Mouse (Mus musculus): ENCODE data around the gene Gpr37. TPM values are rescaled to one million over a fixed set of nuclear protein-coding genes. Genes with fewer than 3 reads are reported as not detected.

Gpr37 gene
- polyA plus RNA-seq, 1 experiment from 2014 or later, result 0.38 TPM

DNA sequence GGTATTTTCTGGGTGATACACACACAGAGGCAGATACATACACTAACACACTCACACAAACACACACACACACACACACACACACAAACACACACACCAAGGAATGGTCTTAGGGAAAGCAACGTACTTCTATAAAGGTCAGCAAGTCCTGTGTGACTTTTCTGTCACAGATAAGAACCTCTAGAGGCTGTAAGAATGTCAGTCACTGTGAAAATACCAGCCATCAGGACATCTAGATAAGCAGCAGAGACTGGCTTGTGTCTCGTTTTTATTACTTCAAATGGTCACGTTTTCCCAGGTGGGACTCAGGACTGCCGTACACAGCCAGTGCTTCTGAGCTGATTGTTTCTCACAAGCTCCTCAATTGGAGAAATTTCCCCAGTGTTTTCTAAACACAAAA, 20.4 kb downstream of the Gpr37 start:
- no peak for TF ChIP-seq CTCF (IDR thresholded peaks at IDR 0.05; ENCODE audit: low read depth)
- no peak for ATAC-seq
- H3K36me3 ChIP-seq (ENCODE audit: control insufficient read depth, insufficient read depth), result no peaks in the 10 kb centered on the region
- WGBS, result 21% methylated on average over 4 of the region's 4 CpGs
- no peaks in the 10 kb centered on the region for H3K9me3 ChIP-seq (ENCODE audit: control insufficient read depth)
- H3K27ac ChIP-seq (ENCODE audit: low read depth, low read length), result no peak overlapping the region
- no peak overlapping the region for H3K4me3 ChIP-seq (ENCODE audit: low read depth, low read length)
- no peaks in the 10 kb centered on the region for H3K27me3 ChIP-seq (replicated peaks; ENCODE audit: control insufficient read depth, insufficient read depth, low read length)
- no peaks in the 10 kb centered on the region for H3K4me1 ChIP-seq (replicated peaks; ENCODE audit: control insufficient read depth, insufficient read depth, low read length)
- no peak overlapping the region for H3K4me2 ChIP-seq (replicated peaks; ENCODE audit: low read depth)
- H3K9ac ChIP-seq (ENCODE audit: low read depth, low read length), result no peak overlapping the region

DNA sequence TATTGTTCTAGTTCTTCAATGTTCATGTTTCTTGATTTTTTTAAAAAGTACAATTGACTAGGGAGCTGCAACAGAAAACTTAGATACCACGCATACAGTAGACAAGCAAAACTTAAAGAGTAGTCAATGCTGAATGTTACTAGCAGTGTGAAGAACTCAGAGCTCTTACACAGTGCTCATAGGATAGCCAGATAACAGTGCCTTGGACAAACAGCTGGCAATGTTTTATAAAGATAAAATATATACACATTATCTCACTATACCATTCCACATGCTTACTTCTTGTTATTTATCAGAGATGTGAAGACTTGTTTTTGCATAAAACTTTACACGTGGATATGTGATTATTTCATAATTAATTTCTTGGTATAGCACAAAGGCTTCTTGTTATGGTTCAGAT, 26.6 kb downstream of the Gpr37 start:
- Histone ChIP-seq H3K9ac (ENCODE audit: low read depth, low read length) (no peak overlapping the region), H3K36me3 (ENCODE audit: control insufficient read depth, insufficient read depth) (no peaks in the 10 kb centered on the region), H3K9me3 (ENCODE audit: control insufficient read depth) (no peaks in the 10 kb centered on the region), H3K27ac (ENCODE audit: low read depth, low read length) (no peak overlapping the region), H3K4me3 (ENCODE audit: low read depth, low read length) (no peak overlapping the region), H3K4me2 (replicated peaks; ENCODE audit: low read depth) (no peak overlapping the region), H3K4me1 (replicated peaks; ENCODE audit: control insufficient read depth, insufficient read depth, low read length) (no peaks in the 10 kb centered on the region), H3K27me3 (replicated peaks; ENCODE audit: control insufficient read depth, insufficient read depth, low read length) (no peaks in the 10 kb centered on the region)
- TF ChIP-seq CTCF (IDR thresholded peaks at IDR 0.05; ENCODE audit: low read depth), result no peak
- 81% methylated on average over 2 of the region's 2 CpGs for WGBS
- no peak for ATAC-seq

GRCm38 (mm10) chr6:25659924-25660675, 30.4 kb downstream of the Gpr37 start:
- H3K4me2 ChIP-seq (replicated peaks; ENCODE audit: low read depth), result no peak overlapping the region
- TF ChIP-seq CTCF (IDR thresholded peaks at IDR 0.05; ENCODE audit: low read depth), result no peak
- H3K4me3 ChIP-seq (ENCODE audit: low read depth, low read length), result no peak overlapping the region
- no peak overlapping the region for H3K27ac ChIP-seq (ENCODE audit: low read depth, low read length)
- WGBS, result 81% methylated on average over 3 of the region's 3 CpGs
- H3K27me3 ChIP-seq (replicated peaks; ENCODE audit: control insufficient read depth, insufficient read depth, low read length), result no peaks in the 10 kb centered on the region
- no peak for ATAC-seq
- no peaks in the 10 kb centered on the region for H3K9me3 ChIP-seq (ENCODE audit: control insufficient read depth)
- no peaks in the 10 kb centered on the region for H3K4me1 ChIP-seq (replicated peaks; ENCODE audit: control insufficient read depth, insufficient read depth, low read length)
- H3K9ac ChIP-seq (ENCODE audit: low read depth, low read length), result no peak overlapping the region
- H3K36me3 ChIP-seq (ENCODE audit: control insufficient read depth, insufficient read depth), result no peaks in the 10 kb centered on the region

Other genes with a start within 250 kb of the Gpr37 start
- 9.1 and 9.4 TPM in 2 replicates for gene Pot1a, start 118.5 kb upstream of the Gpr37 start, polyA plus RNA-seq (2015; fragmentation: Nextera tagmentation; extraction: Ambion mirVana)

Measured in intestine, postnatal 0 days (tissue).